ENCODE assay signal across 23 mouse cellular contexts in genomic region chr6:22411796-22412195, GRCm38 (mm10). TPM values are rescaled to one million over a fixed set of nuclear protein-coding genes. Genes with fewer than 3 reads are reported as not detected.
DNase-seq lines count a peak whose midpoint lies in the region; ATAC-seq and TF ChIP-seq lines count a peak whose summit lies in the region.
"Had no signal": no experiment of that assay in that cellular context is flagged by ENCODE, and none has a peak within 500 bp of the region (broad histone marks: within the 10 kb centered on the region; RNA-seq: fewer than 3 reads in every experiment).

No protein-coding gene starts in this region.

- peak overlapping the region; percentile 63 for H3K27ac ChIP-seq in spleen, adult 2 months (ENCODE audit: insufficient read depth, low read length)
- H3K27ac ChIP-seq: embryonic facial prominence, embryonic 15.5 days; forebrain, embryonic 10.5 days; gastrocnemius, adult 2 months; heart, embryonic 13.5 days; hindbrain, embryonic 15.5 days; intestine, embryonic 15.5 days had no signal

- peak; percentile 53 for ATAC-seq in neutrophil, adult 5-6 weeks (ENCODE audit: extremely low read depth, insufficient number of reproducible peaks, low FRiP score, poor library complexity, severe bottlenecking)
- ATAC-seq: forebrain, embryonic 14.5 days had no signal

- H3K4me3 ChIP-seq in spleen, adult 2 months (ENCODE audit: extremely low read depth, insufficient read depth, insufficient read length) = no peak overlapping the region
- H3K4me3 ChIP-seq: embryonic facial prominence, embryonic 15.5 days; erythroblast, embryonic 14.5 days; forebrain, embryonic 10.5 days; gastrocnemius, adult 2 months; heart, embryonic 13.5 days; hindbrain, embryonic 15.5 days; intestine, embryonic 15.5 days had no signal

- peaks cover 19% of the 10 kb centered on the region for H3K4me1 ChIP-seq in spleen, adult 2 months (ENCODE audit: control insufficient read depth, insufficient read depth, insufficient read length)
- H3K4me1 ChIP-seq: embryonic facial prominence, embryonic 15.5 days; heart, embryonic 13.5 days; hindbrain, embryonic 15.5 days; intestine, embryonic 15.5 days had no signal

- H3K36me3 ChIP-seq in spleen, adult 2 months (ENCODE audit: control insufficient read depth, insufficient read depth, low read length) = no peaks in the 10 kb centered on the region
- H3K36me3 ChIP-seq: embryonic facial prominence, embryonic 15.5 days; forebrain, embryonic 10.5 days; G1E; heart, embryonic 13.5 days; hindbrain, embryonic 15.5 days; intestine, embryonic 15.5 days had no signal

- 41% methylated on average over 2 of the region's 2 CpGs for WGBS in spleen, adult 2 months

- no peak for DNase-seq in spleen, adult 2 months (ENCODE audit: low read depth in 1 of 2, low spot score in 2 of 2)
- no peak for DNase-seq in spleen, postnatal 4 days (ENCODE audit: low spot score in 2 of 2)
- DNase-seq in induced T-regulatory cell, adult 2 months (ENCODE audit: low read depth) = peak; percentile 75
- DNase-seq in lung, postnatal 25 days (ENCODE audit: low spot score) = no peak
- no peak for DNase-seq in heart, adult 9 months (ENCODE audit: low spot score in 2 of 2)
- no peak for DNase-seq in cerebellum, postnatal 4 days (ENCODE audit: low spot score in 2 of 2)
- DNase-seq: adrenal gland, postnatal 14 days; B cell, adult 2 months; cerebellum, adult 18-20 months; cerebellum, postnatal 10 days; embryo, embryonic 11 days; gastrocnemius, adult 2 months; gastrocnemius, postnatal 25 days; heart, postnatal 36 days had no signal

- TF ChIP-seq CTCF in spleen, adult 2 months (IDR thresholded peaks at IDR 0.05; ENCODE audit: extremely low read depth, insufficient read depth, insufficient read length, insufficient replicate concordance) = no peak

- TF ChIP-seq POLR2A in spleen, adult 2 months (IDR thresholded peaks at IDR 0.05; ENCODE audit: low read depth, low read length) = no peak

- no peaks in the 10 kb centered on the region for H3K27me3 ChIP-seq in spleen, adult 2 months (ENCODE audit: control insufficient read depth, insufficient read depth, low read length)
- H3K27me3 ChIP-seq: embryonic facial prominence, embryonic 15.5 days; heart, embryonic 13.5 days; hindbrain, embryonic 15.5 days; intestine, embryonic 15.5 days had no signal

RNA-seq across cellular contexts. Expression of gene Fam3c, which starts 55.8 kb away (rescaled TPM):
- 3.7 and 3.9 TPM in 2 replicates for polyA plus RNA-seq in spleen, adult 2 months (2012; rRNA removed)
- 63.2 and 74.1 TPM in 2 replicates for total RNA-seq in neutrophil, adult 5-6 weeks (2017)
